Comparison of ENCODE assay signal across 8 mouse cellular contexts in genomic region chr17:46773278-46774130, GRCm38 (mm10). TPM values are rescaled to one million over a fixed set of nuclear protein-coding genes. Genes with fewer than 3 reads are reported as not detected.
A peak's percentile ranks its signal among the peaks of the same experiment; 100 is the strongest.
DNase-seq lines count a peak whose midpoint lies in the region; ATAC-seq and TF ChIP-seq lines count a peak whose summit lies in the region.

No protein-coding gene starts in this region.

- no peaks in the 10 kb centered on the region for H3K9me3 ChIP-seq in lung, postnatal 0 days (ENCODE audit: low read length)
- H3K9me3 ChIP-seq in hindbrain, embryonic 12.5 days (replicated peaks): no peaks in the 10 kb centered on the region
- no peaks in the 10 kb centered on the region for H3K9me3 ChIP-seq in liver, embryonic 15.5 days (replicated peaks)
- H3K9me3 ChIP-seq in stomach, postnatal 0 days (ENCODE audit: control insufficient read depth, low read length): no peaks in the 10 kb centered on the region

- TF ChIP-seq CTCF in lung, postnatal 0 days (IDR thresholded peaks at IDR 0.05): peak; percentile 47
- TF ChIP-seq CTCF in stomach, postnatal 0 days (IDR thresholded peaks at IDR 0.05; ENCODE audit: low read depth): peak; percentile 55

- WGBS in lung, postnatal 0 days: 6% methylated on average over 19 of the region's 20 CpGs
- WGBS in hindbrain, embryonic 12.5 days: 8% methylated on average over 19 of the region's 20 CpGs
- WGBS in liver, embryonic 15.5 days (ENCODE audit: insufficient replicate concordance): 7% methylated on average over 19 of the region's 20 CpGs
- WGBS in stomach, postnatal 0 days: 6% methylated on average over 19 of the region's 20 CpGs

- H3K36me3 ChIP-seq in lung, postnatal 0 days (ENCODE audit: insufficient read depth, low read length): peaks cover 28% of the 10 kb centered on the region; the same call in 1 of the 2 replicates
- peaks cover 44% of the 10 kb centered on the region for H3K36me3 ChIP-seq in hindbrain, embryonic 12.5 days
- peaks cover 46% of the 10 kb centered on the region for H3K36me3 ChIP-seq in liver, embryonic 15.5 days (replicated peaks)
- peaks cover 10% of the 10 kb centered on the region; the same call in 1 of the 2 replicates for H3K36me3 ChIP-seq in stomach, postnatal 0 days (ENCODE audit: control insufficient read depth, insufficient read depth, low read length)

- no peak for TF ChIP-seq EP300 in lung, postnatal 0 days (IDR thresholded peaks at IDR 0.05)
- no peak for TF ChIP-seq EP300 in stomach, postnatal 0 days (optimal IDR thresholded peaks at IDR 0.05)

- peak; percentile 63 for DNase-seq in lung, postnatal 0 days (ENCODE audit: low spot score)
- DNase-seq in lung, adult 18-20 months: no peak
- DNase-seq in stomach, postnatal 0 days (ENCODE audit: low spot score): peak; percentile 42
- DNase-seq in frontal cortex, postnatal 25 days (ENCODE audit: low spot score in 2 of 2): no peak
- DNase-seq in layer of hippocampus, postnatal 14 days (ENCODE audit: low spot score in 2 of 2): no peak

- peaks cover 3% of the 10 kb centered on the region; the same call in 1 of the 2 replicates for H3K4me1 ChIP-seq in lung, postnatal 0 days (ENCODE audit: insufficient read depth, low read depth, low read length)
- peaks cover 4% of the 10 kb centered on the region; the same call in 1 of the 2 replicates for H3K4me1 ChIP-seq in brown adipose tissue, adult 24 weeks (ENCODE audit: control insufficient read depth, insufficient read depth, insufficient read length, low read length)
- H3K4me1 ChIP-seq in hindbrain, embryonic 12.5 days: peaks cover 19% of the 10 kb centered on the region
- peaks cover 25% of the 10 kb centered on the region for H3K4me1 ChIP-seq in liver, embryonic 15.5 days (replicated peaks)
- no peaks in the 10 kb centered on the region; the same call in 1 of the 2 replicates for H3K4me1 ChIP-seq in stomach, postnatal 0 days (replicated peaks; ENCODE audit: control insufficient read depth, insufficient read depth)

- ATAC-seq in lung, postnatal 0 days: no peak
- no peak for ATAC-seq in hindbrain, embryonic 12.5 days (ENCODE audit: low FRiP score)
- ATAC-seq in liver, embryonic 15.5 days (ENCODE audit: insufficient read depth): peak; percentile 11; the same call in 1 of the 2 replicates
- peak; percentile 46 for ATAC-seq in stomach, postnatal 0 days (ENCODE audit: low FRiP score, low TSS enrichment)

- H3K27me3 ChIP-seq in lung, postnatal 0 days (replicated peaks; ENCODE audit: insufficient read depth, low read length): no peaks in the 10 kb centered on the region
- H3K27me3 ChIP-seq in hindbrain, embryonic 12.5 days: no peaks in the 10 kb centered on the region
- H3K27me3 ChIP-seq in liver, embryonic 15.5 days: no peaks in the 10 kb centered on the region
- no peaks in the 10 kb centered on the region for H3K27me3 ChIP-seq in stomach, postnatal 0 days (ENCODE audit: control insufficient read depth, insufficient read depth, low read length)

- peak overlapping the region; percentile 82 for H3K4me3 ChIP-seq in lung, postnatal 0 days (ENCODE audit: low read depth, low read length)
- H3K4me3 ChIP-seq in brown adipose tissue, adult 24 weeks (ENCODE audit: insufficient read depth, low read depth, low read length): peak overlapping the region; percentile 82
- H3K4me3 ChIP-seq in hindbrain, embryonic 12.5 days: peak overlapping the region; percentile 81
- H3K4me3 ChIP-seq in liver, embryonic 15.5 days (replicated peaks): peak overlapping the region; percentile 75
- H3K4me3 ChIP-seq in stomach, postnatal 0 days (ENCODE audit: low read depth, low read length): peak overlapping the region; percentile 86

- peak overlapping the region; percentile 84 for H3K27ac ChIP-seq in lung, postnatal 0 days (ENCODE audit: low read length)
- H3K27ac ChIP-seq in brown adipose tissue, adult 24 weeks (replicated peaks; ENCODE audit: low read depth, low read length): peak overlapping the region; percentile 55
- H3K27ac ChIP-seq in hindbrain, embryonic 12.5 days: 0 out of 2 replicates have a peak overlapping the region, but pooled peaks have one; percentile 69
- peak overlapping the region; percentile 81 for H3K27ac ChIP-seq in liver, embryonic 15.5 days (replicated peaks)
- H3K27ac ChIP-seq in stomach, postnatal 0 days (replicated peaks): peak overlapping the region; percentile 90

- H3K4me2 ChIP-seq in lung, postnatal 0 days (replicated peaks; ENCODE audit: low read depth, low read length): peak overlapping the region; percentile 95
- peak overlapping the region; percentile 89 for H3K4me2 ChIP-seq in hindbrain, embryonic 12.5 days (replicated peaks)
- H3K4me2 ChIP-seq in liver, embryonic 15.5 days: peak overlapping the region; percentile 87
- H3K4me2 ChIP-seq in stomach, postnatal 0 days (replicated peaks; ENCODE audit: low read depth): peak overlapping the region; percentile 85

- H3K9ac ChIP-seq in lung, postnatal 0 days (replicated peaks; ENCODE audit: low read depth): peak overlapping the region; percentile 71
- H3K9ac ChIP-seq in hindbrain, embryonic 12.5 days: peak overlapping the region; percentile 80
- H3K9ac ChIP-seq in liver, embryonic 15.5 days: peak overlapping the region; percentile 71
- peak overlapping the region; percentile 81 for H3K9ac ChIP-seq in stomach, postnatal 0 days (ENCODE audit: low read length)

RNA-seq across cellular contexts. Expression of gene 2310039H08Rik, which starts 1.1 kb away (rescaled TPM):
- 73.9 and 80.1 TPM in 2 replicates for polyA plus RNA-seq in lung, postnatal 0 days (2015; fragmentation: Nextera tagmentation; extraction: Ambion mirVana)
- 62.8 and 70.6 TPM in 2 replicates for polyA plus RNA-seq in brown adipose tissue, adult 24 weeks (2012; ENCODE audit: insufficient read depth, insufficient read length, missing spikeins)
- polyA plus RNA-seq in hindbrain, embryonic 12.5 days (2016; fragmentation: Nextera tagmentation; extraction: Ambion mirVana): 41.1 and 54.7 TPM in 2 replicates
- 47.5 and 52.0 TPM in 2 replicates for polyA plus RNA-seq in liver, embryonic 15.5 days (2015; fragmentation: Nextera tagmentation; extraction: Ambion mirVana)
- 113 and 117 TPM in 2 replicates for polyA plus RNA-seq in stomach, postnatal 0 days (2015; fragmentation: Nextera tagmentation; extraction: Ambion mirVana)
- total RNA-seq in layer of hippocampus, postnatal 14 days (2021): 10 to 100 TPM; 12.0 to 12.5 TPM

RNA-seq across cellular contexts. Expression of gene Rpl7l1, which starts 9.0 kb away (rescaled TPM):
- 83.2 and 83.7 TPM in 2 replicates for polyA plus RNA-seq in lung, postnatal 0 days (2015; fragmentation: Nextera tagmentation; extraction: Ambion mirVana)
- 51.1 and 77.6 TPM in 2 replicates for polyA plus RNA-seq in brown adipose tissue, adult 24 weeks (2012; ENCODE audit: insufficient read depth, insufficient read length, missing spikeins)
- polyA plus RNA-seq in hindbrain, embryonic 12.5 days (2016; fragmentation: Nextera tagmentation; extraction: Ambion mirVana): 130 and 141 TPM in 2 replicates
- 69.1 and 74.7 TPM in 2 replicates for polyA plus RNA-seq in liver, embryonic 15.5 days (2015; fragmentation: Nextera tagmentation; extraction: Ambion mirVana)
- polyA plus RNA-seq in stomach, postnatal 0 days (2015; fragmentation: Nextera tagmentation; extraction: Ambion mirVana): 93.7 and 95.0 TPM in 2 replicates
- 10 to 100 TPM; 47.5 to 48.7 TPM for total RNA-seq in layer of hippocampus, postnatal 14 days (2021)

RNA-seq across cellular contexts. Expression of gene Ptcra, which starts 10.0 kb away (rescaled TPM):
- polyA plus RNA-seq in lung, postnatal 0 days (2015; fragmentation: Nextera tagmentation; extraction: Ambion mirVana): 0.14 TPM in 1 of 2 replicates, not detected in the other
- not detected in 2 replicates for polyA plus RNA-seq in brown adipose tissue, adult 24 weeks (2012; ENCODE audit: insufficient read depth, insufficient read length, missing spikeins)
- polyA plus RNA-seq in hindbrain, embryonic 12.5 days (2016; fragmentation: Nextera tagmentation; extraction: Ambion mirVana): 0.17 and 0.53 TPM in 2 replicates
- 0.09 and 0.15 TPM in 2 replicates for polyA plus RNA-seq in liver, embryonic 15.5 days (2015; fragmentation: Nextera tagmentation; extraction: Ambion mirVana)
- polyA plus RNA-seq in stomach, postnatal 0 days (2015; fragmentation: Nextera tagmentation; extraction: Ambion mirVana): 0.50 TPM in 2 replicates
- under 1 TPM in 1 of 2 experiments, not detected in 1; 0.31 TPM for total RNA-seq in layer of hippocampus, postnatal 14 days (2021)

RNA-seq across cellular contexts. Expression of gene Cnpy3, which starts 21.5 kb away (rescaled TPM):
- polyA plus RNA-seq in lung, postnatal 0 days (2015; fragmentation: Nextera tagmentation; extraction: Ambion mirVana): 44.1 and 47.0 TPM in 2 replicates
- polyA plus RNA-seq in brown adipose tissue, adult 24 weeks (2012; ENCODE audit: insufficient read depth, insufficient read length, missing spikeins): 14.2 and 16.3 TPM in 2 replicates
- polyA plus RNA-seq in hindbrain, embryonic 12.5 days (2016; fragmentation: Nextera tagmentation; extraction: Ambion mirVana): 58.7 and 61.6 TPM in 2 replicates
- 25.9 and 26.8 TPM in 2 replicates for polyA plus RNA-seq in liver, embryonic 15.5 days (2015; fragmentation: Nextera tagmentation; extraction: Ambion mirVana)
- 39.0 and 39.9 TPM in 2 replicates for polyA plus RNA-seq in stomach, postnatal 0 days (2015; fragmentation: Nextera tagmentation; extraction: Ambion mirVana)
- total RNA-seq in layer of hippocampus, postnatal 14 days (2021): 10 to 100 TPM; 53.9 to 57.2 TPM

RNA-seq across cellular contexts. Expression of gene Gnmt, which starts 44.5 kb away (rescaled TPM):
- polyA plus RNA-seq in lung, postnatal 0 days (2015; fragmentation: Nextera tagmentation; extraction: Ambion mirVana): 13.0 and 14.9 TPM in 2 replicates
- 4.0 TPM in 1 of 2 replicates, not detected in the other for polyA plus RNA-seq in brown adipose tissue, adult 24 weeks (2012; ENCODE audit: insufficient read depth, insufficient read length, missing spikeins)
- polyA plus RNA-seq in hindbrain, embryonic 12.5 days (2016; fragmentation: Nextera tagmentation; extraction: Ambion mirVana): 0.33 and 0.49 TPM in 2 replicates
- polyA plus RNA-seq in liver, embryonic 15.5 days (2015; fragmentation: Nextera tagmentation; extraction: Ambion mirVana): 59.8 and 101 TPM in 2 replicates
- 2.1 and 3.1 TPM in 2 replicates for polyA plus RNA-seq in stomach, postnatal 0 days (2015; fragmentation: Nextera tagmentation; extraction: Ambion mirVana)
- total RNA-seq in layer of hippocampus, postnatal 14 days (2021): under 1 TPM; 0.76 to 0.98 TPM

Comparison
In these comparisons a context has a peak if more than half of its experiments do, and no peak if none do; other contexts are left out.
1. DNase-seq: peak in lung, postnatal 0 days (single experiment) and stomach, postnatal 0 days (single experiment); none in lung, adult 18-20 months (0 of 2), frontal cortex, postnatal 25 days (0 of 2) and layer of hippocampus, postnatal 14 days (0 of 2).
2. ATAC-seq: peak in liver, embryonic 15.5 days (single experiment) and stomach, postnatal 0 days (single experiment); none in lung, postnatal 0 days (single experiment) and hindbrain, embryonic 12.5 days (single experiment).
3. Peak in every context shown above with its lines, with median percentiles within 50 percentile points of each other: H3K27ac ChIP-seq, H3K4me2 ChIP-seq, H3K4me3 ChIP-seq and H3K9ac ChIP-seq.